Mouse (Mus musculus) ES-Bruce4 (cell line): ENCODE results near the gene Tmem269.

Source experiments
- CTCF ChIP-seq: IDR thresholded peaks from one replicate; pipeline ENCODE4 v1.8.1; 2011; ENCODE audit warnings: low read depth, low read length
- EP300 ChIP-seq: IDR thresholded peaks from 2 replicates; pipeline ENCODE4 v1.6.1; 2011; ENCODE audit warnings: low read depth, low read length; ENCODE audit not compliant: insufficient read depth
- POLR2A ChIP-seq: IDR thresholded peaks from one replicate; pipeline ENCODE4 v1.8.1; 2011; ENCODE audit warnings: low read length; ENCODE audit not compliant: insufficient read depth

GRCm38 (mm10) chr4:119226751-119227150 lies 8.7 kb upstream of the Tmem269 start:
- TF ChIP-seq EP300 (no peak), CTCF (no peak), POLR2A (no peak)
